Mouse (Mus musculus): ENCODE data around the gene Gcnt7. TPM values are rescaled to one million over a fixed set of nuclear protein-coding genes. Genes with fewer than 3 reads are reported as not detected.
A peak's percentile ranks its signal among the peaks of the same experiment; 100 is the strongest.

Gene Gcnt7
- total and polyA plus RNA-seq, 2 experiments from 2014 or later: 0.25 TPM; not detected in 1

DNA sequence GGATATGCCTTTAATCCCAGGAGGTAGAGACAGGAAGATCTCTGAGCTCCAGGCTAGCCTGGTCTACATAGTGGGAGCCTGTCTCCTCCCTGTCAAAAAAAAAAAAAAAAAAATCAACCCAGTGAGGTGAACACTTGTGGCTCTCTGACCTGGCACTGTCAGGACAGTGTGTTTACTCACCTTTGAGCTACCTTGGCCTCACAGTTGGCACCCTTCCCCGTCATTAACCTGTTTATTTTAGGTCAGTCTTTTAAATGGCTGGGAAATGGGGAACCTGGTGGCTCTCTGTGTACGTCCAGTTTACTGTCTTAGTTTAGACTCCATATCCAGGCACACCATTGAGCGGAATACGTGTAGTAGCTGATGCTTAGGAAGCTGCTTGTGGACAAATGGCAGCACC is 6.4 kb downstream of the Gcnt7 start:
- Histone ChIP-seq H3K4me1 (ENCODE audit: control insufficient read depth, insufficient read depth) (no peaks in the 10 kb centered on the region), H3K4me3 (ENCODE audit: low read depth, low read length) (no peak overlapping the region), H3K27me3 (ENCODE audit: control insufficient read depth, insufficient read depth, low read length) (no peaks in the 10 kb centered on the region), H3K9me3 (replicated peaks; ENCODE audit: control insufficient read depth, low read length) (no peaks in the 10 kb centered on the region), H3K4me2 (ENCODE audit: low read depth, low read length) (no peak overlapping the region), H3K27ac (ENCODE audit: low read depth) (no peak overlapping the region), H3K9ac (replicated peaks; ENCODE audit: low read depth, low read length) (no peak overlapping the region), H3K36me3 (replicated peaks; ENCODE audit: control insufficient read depth, insufficient read depth, low read length) (peaks cover 75% of the 10 kb centered on the region)
- DNase-seq (ENCODE audit: low spot score) (no peak), ATAC-seq (ENCODE audit: insufficient read depth, low read depth) (no peak)
- WGBS: 95% methylated on average over 4 of the region's 4 CpGs
- TF ChIP-seq EP300 (IDR thresholded peaks at IDR 0.05; ENCODE audit: low read depth): no peak
- TF ChIP-seq CTCF (IDR thresholded peaks at IDR 0.05; ENCODE audit: low read depth): no peak

DNA sequence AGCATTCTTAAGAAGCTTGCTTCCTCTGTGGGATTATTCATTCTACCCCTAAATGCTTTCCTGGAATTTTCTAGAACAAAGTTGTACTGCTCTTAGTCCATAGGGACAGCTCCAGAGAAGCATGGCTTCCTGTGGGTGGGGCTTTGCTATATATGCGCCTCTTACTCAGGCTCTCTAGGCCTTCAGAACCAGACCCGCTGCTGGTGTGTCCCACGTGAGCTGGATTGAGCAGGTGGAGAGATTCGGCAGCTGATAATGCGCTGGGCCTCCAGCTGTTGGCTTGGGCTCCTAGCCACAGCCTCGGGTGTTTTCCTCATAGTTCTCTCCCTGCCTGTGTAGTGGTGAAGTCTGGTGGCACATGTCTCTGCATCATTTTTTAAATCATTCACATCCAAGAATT is 7.8 kb downstream of the Gcnt7 start:
- 75% methylated on average over 6 of the region's 6 CpGs for WGBS

DNA sequence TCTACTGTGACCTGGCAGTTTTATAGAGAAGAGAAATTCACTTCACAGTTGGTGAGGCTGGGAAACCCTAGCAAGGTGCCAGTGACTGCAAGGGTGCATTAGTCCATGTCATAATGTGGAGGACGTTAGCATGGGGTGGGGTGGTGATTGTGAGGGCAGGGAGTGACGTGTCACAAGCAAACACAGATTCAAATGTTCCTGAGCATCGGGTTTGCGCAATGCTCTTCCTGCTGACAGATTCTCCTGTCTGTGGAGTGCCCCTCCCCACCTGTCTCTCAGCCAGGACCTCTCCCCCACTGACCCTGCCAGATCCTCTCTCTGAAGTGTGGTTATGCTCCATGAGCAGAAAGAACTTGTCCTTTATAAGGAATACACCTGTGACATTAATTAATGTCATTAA is 10.1 kb downstream of the Gcnt7 start:
- Histone ChIP-seq H3K9ac (replicated peaks; ENCODE audit: low read depth, low read length) (no peak overlapping the region), H3K36me3 (replicated peaks; ENCODE audit: control insufficient read depth, insufficient read depth, low read length) (peaks cover 80% of the 10 kb centered on the region), H3K27me3 (ENCODE audit: control insufficient read depth, insufficient read depth, low read length) (no peaks in the 10 kb centered on the region), H3K9me3 (replicated peaks; ENCODE audit: control insufficient read depth, low read length) (no peaks in the 10 kb centered on the region), H3K4me1 (ENCODE audit: control insufficient read depth, insufficient read depth) (no peaks in the 10 kb centered on the region), H3K27ac (ENCODE audit: low read depth) (no peak overlapping the region), H3K4me3 (ENCODE audit: low read depth, low read length) (no peak overlapping the region), H3K4me2 (ENCODE audit: low read depth, low read length) (no peak overlapping the region)
- DNase-seq (ENCODE audit: low spot score) (no peak), ATAC-seq (ENCODE audit: insufficient read depth, low read depth) (no peak)
- WGBS: 86% methylated on average over 4 of the region's 4 CpGs
- TF ChIP-seq EP300 (IDR thresholded peaks at IDR 0.05; ENCODE audit: low read depth) (no peak), CTCF (IDR thresholded peaks at IDR 0.05; ENCODE audit: low read depth) (no peak)

More for the DNA sequence above, 7.8 kb downstream of the Gcnt7 start:
- no peaks in the 10 kb centered on the region for H3K27me3 ChIP-seq (ENCODE audit: control insufficient read depth, insufficient read depth, low read length)
- H3K9me3 ChIP-seq (replicated peaks; ENCODE audit: control insufficient read depth, low read length): no peaks in the 10 kb centered on the region
- no peak overlapping the region for H3K4me3 ChIP-seq (ENCODE audit: low read depth, low read length)
- no peak overlapping the region for H3K9ac ChIP-seq (replicated peaks; ENCODE audit: low read depth, low read length)
- H3K36me3 ChIP-seq (replicated peaks; ENCODE audit: control insufficient read depth, insufficient read depth, low read length): peaks cover 78% of the 10 kb centered on the region
- TF ChIP-seq EP300 (IDR thresholded peaks at IDR 0.05; ENCODE audit: low read depth) (no peak), CTCF (IDR thresholded peaks at IDR 0.05; ENCODE audit: low read depth) (no peak)
- DNase-seq (ENCODE audit: low spot score): no peak
- H3K4me2 ChIP-seq (ENCODE audit: low read depth, low read length): no peak overlapping the region
- ATAC-seq (ENCODE audit: insufficient read depth, low read depth): no peak
- H3K27ac ChIP-seq (ENCODE audit: low read depth): no peak overlapping the region
- H3K4me1 ChIP-seq (ENCODE audit: control insufficient read depth, insufficient read depth): no peaks in the 10 kb centered on the region

DNA sequence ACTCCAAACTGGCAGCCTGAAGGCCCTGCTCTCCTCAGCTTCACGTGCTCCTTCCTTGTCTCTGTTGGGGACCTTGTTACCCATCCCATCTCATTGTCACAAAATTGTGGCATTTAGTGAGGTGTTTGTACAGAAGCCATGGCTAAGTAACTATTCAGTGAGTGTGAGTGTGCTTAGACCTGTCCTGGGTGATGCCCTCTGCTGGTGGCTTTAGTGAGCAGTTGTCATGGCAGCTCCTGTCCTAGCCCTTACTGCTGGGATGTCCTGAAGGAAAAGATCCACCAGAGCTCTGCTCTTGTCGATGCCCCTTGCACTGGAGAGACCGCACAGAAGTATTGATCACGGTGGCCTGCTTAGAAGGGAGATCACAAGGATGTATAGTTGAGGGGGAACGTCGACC is 11.1 kb downstream of the Gcnt7 start:
- Histone ChIP-seq H3K27me3 (ENCODE audit: control insufficient read depth, insufficient read depth, low read length) (no peaks in the 10 kb centered on the region), H3K9me3 (replicated peaks; ENCODE audit: control insufficient read depth, low read length) (no peaks in the 10 kb centered on the region), H3K27ac (ENCODE audit: low read depth) (no peak overlapping the region), H3K4me3 (ENCODE audit: low read depth, low read length) (no peak overlapping the region), H3K4me1 (ENCODE audit: control insufficient read depth, insufficient read depth) (no peaks in the 10 kb centered on the region), H3K4me2 (ENCODE audit: low read depth, low read length) (no peak overlapping the region), H3K36me3 (replicated peaks; ENCODE audit: control insufficient read depth, insufficient read depth, low read length) (peaks cover 71% of the 10 kb centered on the region), H3K9ac (replicated peaks; ENCODE audit: low read depth, low read length) (no peak overlapping the region)
- WGBS: 85% methylated on average over 6 of the region's 6 CpGs
- ATAC-seq (ENCODE audit: insufficient read depth, low read depth): no peak
- DNase-seq (ENCODE audit: low spot score): no peak
- TF ChIP-seq EP300 (IDR thresholded peaks at IDR 0.05; ENCODE audit: low read depth) (no peak), CTCF (IDR thresholded peaks at IDR 0.05; ENCODE audit: low read depth) (peak; percentile 51)

DNA sequence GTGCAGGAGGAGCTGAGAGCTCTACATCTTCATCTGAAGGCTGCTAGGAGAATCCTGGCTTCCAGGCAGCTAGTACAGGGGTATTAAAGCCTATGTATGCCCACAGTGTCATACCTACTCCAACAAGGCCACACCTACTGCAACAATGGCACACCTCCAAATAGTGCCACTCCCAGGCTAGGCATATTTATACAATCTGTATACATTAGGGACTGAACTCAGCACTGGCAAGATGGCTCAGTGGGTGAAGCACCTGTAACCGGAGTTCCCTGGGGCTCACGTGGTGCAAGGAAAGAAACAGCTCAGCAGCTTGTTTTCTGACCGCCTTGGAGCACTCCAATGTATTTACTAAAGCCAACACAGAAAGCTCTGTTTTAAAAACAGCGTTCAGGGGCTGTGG is 12.8 kb downstream of the Gcnt7 start:
- no peak overlapping the region for H3K27ac ChIP-seq (ENCODE audit: low read depth)
- H3K4me1 ChIP-seq (ENCODE audit: control insufficient read depth, insufficient read depth): peaks cover 9% of the 10 kb centered on the region
- H3K4me2 ChIP-seq (ENCODE audit: low read depth, low read length): no peak overlapping the region
- DNase-seq (ENCODE audit: low spot score) (no peak), ATAC-seq (ENCODE audit: insufficient read depth, low read depth) (no peak)
- no peak overlapping the region for H3K4me3 ChIP-seq (ENCODE audit: low read depth, low read length)
- H3K27me3 ChIP-seq (ENCODE audit: control insufficient read depth, insufficient read depth, low read length): no peaks in the 10 kb centered on the region
- H3K36me3 ChIP-seq (replicated peaks; ENCODE audit: control insufficient read depth, insufficient read depth, low read length): peaks cover 60% of the 10 kb centered on the region
- no peaks in the 10 kb centered on the region for H3K9me3 ChIP-seq (replicated peaks; ENCODE audit: control insufficient read depth, low read length)
- H3K9ac ChIP-seq (replicated peaks; ENCODE audit: low read depth, low read length): no peak overlapping the region
- 94% methylated on average over 4 of the region's 4 CpGs for WGBS
- TF ChIP-seq CTCF (IDR thresholded peaks at IDR 0.05; ENCODE audit: low read depth): no peak
- no peak for TF ChIP-seq EP300 (IDR thresholded peaks at IDR 0.05; ENCODE audit: low read depth)

DNA sequence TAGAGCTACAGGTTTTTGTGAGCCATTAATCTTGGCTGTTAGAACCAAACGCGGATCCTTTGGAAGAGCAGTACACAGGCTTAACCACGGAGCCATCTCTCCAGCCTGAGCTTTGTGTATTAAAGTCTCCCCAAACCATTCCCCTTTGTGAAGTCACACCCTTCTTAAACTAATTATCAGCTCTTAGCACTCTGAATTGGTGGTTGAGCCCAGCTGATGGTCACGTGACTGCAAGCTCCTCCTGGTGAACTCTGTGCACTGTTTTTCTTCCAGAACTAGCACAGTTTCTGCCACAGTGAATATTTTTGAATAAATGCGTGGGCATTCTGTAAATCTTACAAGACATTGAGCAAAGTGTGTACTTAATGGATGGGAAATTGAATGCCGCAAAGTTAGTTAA is 17.2 kb downstream of the Gcnt7 start:
- WGBS: 32% methylated on average over 6 of the region's 6 CpGs
- TF ChIP-seq EP300 (IDR thresholded peaks at IDR 0.05; ENCODE audit: low read depth) (no peak), CTCF (IDR thresholded peaks at IDR 0.05; ENCODE audit: low read depth) (no peak)
- H3K27me3 ChIP-seq (ENCODE audit: control insufficient read depth, insufficient read depth, low read length): no peaks in the 10 kb centered on the region
- peaks cover 14% of the 10 kb centered on the region for H3K4me1 ChIP-seq (ENCODE audit: control insufficient read depth, insufficient read depth)
- H3K4me2 ChIP-seq (ENCODE audit: low read depth, low read length): peak overlapping the region; percentile 71
- no peak for ATAC-seq (ENCODE audit: insufficient read depth, low read depth)
- H3K27ac ChIP-seq (ENCODE audit: low read depth): no peak overlapping the region
- H3K9me3 ChIP-seq (replicated peaks; ENCODE audit: control insufficient read depth, low read length): no peaks in the 10 kb centered on the region
- DNase-seq (ENCODE audit: low spot score): peak; percentile 10
- peaks cover 16% of the 10 kb centered on the region for H3K36me3 ChIP-seq (replicated peaks; ENCODE audit: control insufficient read depth, insufficient read depth, low read length)
- peak overlapping the region; percentile 84 for H3K4me3 ChIP-seq (ENCODE audit: low read depth, low read length)
- peak overlapping the region; percentile 47 for H3K9ac ChIP-seq (replicated peaks; ENCODE audit: low read depth, low read length)
